Mouse (Mus musculus): ENCODE results near the gene Gm20388.

DNA sequence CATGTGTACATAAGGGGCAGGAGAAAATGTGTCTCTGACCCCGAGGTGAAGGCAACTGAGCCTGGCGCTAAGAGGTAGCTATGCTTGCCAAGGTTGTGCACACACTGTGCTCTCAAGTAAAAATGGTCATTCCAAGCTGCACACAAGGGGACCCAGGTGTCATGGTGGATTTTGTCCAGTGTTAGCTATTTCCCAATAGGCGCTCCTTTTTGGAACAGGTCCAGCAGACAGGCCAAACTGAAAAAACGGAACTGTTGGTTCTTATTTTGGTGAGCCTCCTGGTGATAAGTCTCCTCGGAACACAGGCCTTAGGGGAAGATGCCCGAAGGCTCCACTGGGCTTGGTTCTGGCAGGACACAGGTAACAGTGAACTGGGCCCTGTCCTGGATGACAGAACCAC is 2543.8 kb downstream of the Gm20388 start:
- no peak for TF ChIP-seq ZNF384 (IDR thresholded peaks at IDR 0.05; ENCODE audit: low read depth, low read length)
- no peak for TF ChIP-seq HCFC1 (IDR thresholded peaks at IDR 0.05; ENCODE audit: borderline replicate concordance, insufficient read depth, low read length)
